Mouse (Mus musculus): ENCODE measurements at regions not wholly inside any gene's neighbourhood (a gene's known extent, or its start where the extent isn't known, plus 50 kb on each side); places are given as distances from the start of the nearest gene placed in this dataset.
A peak's percentile ranks its signal among the peaks of the same experiment; 100 is the strongest.

- H3K4me1 ChIP-seq (ENCODE audit: insufficient read depth): no peaks in the 10 kb centered on the region
- WGBS: 70% methylated on average over 6 of the region's 6 CpGs
- H3K27ac ChIP-seq (ENCODE audit: low read depth, low read length): no peak overlapping the region
- no peak overlapping the region for H3K9ac ChIP-seq
- H3K4me2 ChIP-seq (ENCODE audit: low read depth): no peak overlapping the region
- H3K4me3 ChIP-seq (ENCODE audit: low read depth, low read length): no peak overlapping the region
- no peaks in the 10 kb centered on the region for H3K36me3 ChIP-seq (ENCODE audit: insufficient read depth)
- no peaks in the 10 kb centered on the region for H3K27me3 ChIP-seq (ENCODE audit: insufficient read depth, low read length)
- DNase-seq (no peak), ATAC-seq (no peak)
- TF ChIP-seq CTCF (IDR thresholded peaks at IDR 0.05; ENCODE audit: low read depth): no peak
- no peaks in the 10 kb centered on the region for H3K9me3 ChIP-seq (ENCODE audit: low read length)
These were observed 532.8 kb downstream of the Rfpl4b start for GRCm38 (mm10) chr10:38288689-38289283.

- Histone ChIP-seq H3K9ac (no peak overlapping the region), H3K27me3 (ENCODE audit: insufficient read depth, low read length) (no peaks in the 10 kb centered on the region), H3K4me3 (ENCODE audit: low read depth, low read length) (no peak overlapping the region), H3K4me1 (ENCODE audit: insufficient read depth) (no peaks in the 10 kb centered on the region), H3K27ac (ENCODE audit: low read depth, low read length) (no peak overlapping the region), H3K4me2 (ENCODE audit: low read depth) (no peak overlapping the region), H3K9me3 (ENCODE audit: low read length) (no peaks in the 10 kb centered on the region), H3K36me3 (ENCODE audit: insufficient read depth) (no peaks in the 10 kb centered on the region)
- DNase-seq: no peak
- WGBS: 95% methylated on average over 1 of the region's 1 CpGs
- ATAC-seq: no peak
- TF ChIP-seq CTCF (IDR thresholded peaks at IDR 0.05; ENCODE audit: low read depth): 0 out of 2 replicates have a peak, but pooled peaks have one; percentile 12
These were observed 552.4 kb downstream of the Rfpl4b start for GRCm38 (mm10) chr10:38269136-38269535.

GRCm38 (mm10) chr10:38265564-38265963 lies 556.0 kb downstream of the Rfpl4b start:
- Histone ChIP-seq H3K9me3 (ENCODE audit: low read length) (no peaks in the 10 kb centered on the region), H3K27me3 (ENCODE audit: insufficient read depth, low read length) (no peaks in the 10 kb centered on the region), H3K4me1 (ENCODE audit: insufficient read depth) (no peaks in the 10 kb centered on the region), H3K4me3 (ENCODE audit: low read depth, low read length) (no peak overlapping the region), H3K4me2 (ENCODE audit: low read depth) (no peak overlapping the region), H3K9ac (no peak overlapping the region), H3K27ac (ENCODE audit: low read depth, low read length) (no peak overlapping the region), H3K36me3 (ENCODE audit: insufficient read depth) (no peaks in the 10 kb centered on the region)
- ATAC-seq (no peak), DNase-seq (no peak)
- WGBS: 66% methylated on average over 3 of the region's 3 CpGs
- no peak for TF ChIP-seq CTCF (IDR thresholded peaks at IDR 0.05; ENCODE audit: low read depth)

GRCm38 (mm10) chr10:38246821-38247220 lies 574.8 kb downstream of the Rfpl4b start:
- Histone ChIP-seq H3K4me3 (ENCODE audit: low read depth, low read length) (no peak overlapping the region), H3K9ac (no peak overlapping the region), H3K4me1 (ENCODE audit: insufficient read depth) (no peaks in the 10 kb centered on the region), H3K36me3 (ENCODE audit: insufficient read depth) (no peaks in the 10 kb centered on the region), H3K9me3 (ENCODE audit: low read length) (no peaks in the 10 kb centered on the region), H3K4me2 (ENCODE audit: low read depth) (no peak overlapping the region), H3K27ac (ENCODE audit: low read depth, low read length) (no peak overlapping the region), H3K27me3 (ENCODE audit: insufficient read depth, low read length) (no peaks in the 10 kb centered on the region)
- DNase-seq: no peak
- no peak for ATAC-seq
- WGBS: 77% methylated on average over 1 of the region's 1 CpGs
- TF ChIP-seq CTCF (IDR thresholded peaks at IDR 0.05; ENCODE audit: low read depth): no peak
